Mouse (Mus musculus) kidney, adult 11 months (tissue): ENCODE data around the gene Cx3cr1.
A peak's percentile ranks its signal among the peaks of the same experiment; 100 is the strongest.

Experiments used
- DNase-seq: peaks from one replicate; pipeline ENCODE4 v3.0.0; 2022

Gene Cx3cr1

DNA sequence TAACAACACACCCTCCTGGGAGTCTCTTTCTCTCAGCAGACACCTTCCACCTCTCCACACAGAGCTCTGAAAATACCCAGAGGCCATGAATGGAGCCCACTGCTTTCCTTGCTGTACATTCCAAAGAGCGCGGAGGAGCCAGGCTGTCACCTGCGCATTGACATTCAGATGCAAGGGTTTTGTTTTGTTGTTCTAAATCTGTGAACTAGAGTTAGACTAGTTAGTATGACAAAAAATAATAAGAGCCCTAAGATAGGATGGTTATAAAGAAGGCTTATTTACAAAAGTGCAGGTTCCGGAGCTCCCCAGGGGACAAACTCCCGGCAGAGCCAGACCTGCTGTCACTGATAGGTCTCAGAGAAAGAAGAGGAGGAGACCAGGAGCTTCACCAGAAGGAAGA is 78.4 kb downstream of the Cx3cr1 start:
- no peak for DNase-seq

DNA sequence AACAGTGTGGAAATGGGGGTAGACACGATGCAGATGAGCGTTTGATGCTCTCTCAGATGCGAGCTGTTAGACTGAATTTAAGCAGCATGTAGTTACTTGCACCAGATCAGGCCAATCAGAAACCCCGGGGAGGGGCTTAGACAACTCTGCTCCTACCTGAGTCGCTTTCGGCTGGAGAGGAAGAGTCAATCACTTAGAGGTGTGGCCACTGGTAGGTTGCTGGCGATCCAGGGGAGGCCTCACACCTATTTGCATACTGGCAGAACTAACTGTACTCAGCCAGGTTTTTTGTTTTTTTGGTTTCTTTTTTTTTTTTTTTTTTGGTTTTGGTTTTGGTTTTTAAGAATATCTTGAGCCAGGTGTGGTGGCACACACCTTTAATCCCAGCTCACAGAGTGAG is 81.4 kb downstream of the Cx3cr1 start:
- DNase-seq = no peak

DNA sequence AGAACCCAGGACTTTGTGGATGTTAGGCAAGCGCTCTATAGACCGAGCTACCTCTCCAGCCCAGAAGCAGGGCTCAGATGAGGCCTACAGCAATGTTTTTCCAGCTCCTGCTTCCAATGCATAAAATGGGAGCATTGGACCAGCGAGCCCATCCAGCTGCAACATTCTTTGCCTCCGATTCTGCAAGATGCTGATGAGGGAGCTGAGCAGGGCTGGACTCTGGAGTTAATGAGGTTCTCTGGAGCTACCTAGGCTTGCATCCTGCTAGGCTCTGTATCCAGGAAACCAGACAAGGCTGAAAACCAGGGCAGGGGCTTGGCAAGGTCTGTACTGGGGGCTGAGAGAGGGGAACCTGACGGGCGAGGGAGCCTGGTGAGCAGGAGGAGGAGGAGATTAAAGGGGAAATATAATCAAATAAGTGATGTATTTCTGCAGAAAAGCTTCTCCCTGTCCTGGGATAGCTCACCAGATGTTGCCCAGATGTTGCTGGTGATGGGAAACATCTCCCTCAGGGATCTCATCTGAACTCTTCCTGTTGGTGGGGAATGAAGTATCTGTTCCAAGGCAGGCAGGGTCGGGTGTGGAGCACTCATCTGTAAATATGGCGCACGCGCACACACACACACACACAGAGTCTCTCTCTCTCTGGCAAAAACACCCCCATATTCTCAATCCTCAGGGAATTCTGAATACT is 83.7 kb downstream of the Cx3cr1 start:
- no peak for DNase-seq

DNA sequence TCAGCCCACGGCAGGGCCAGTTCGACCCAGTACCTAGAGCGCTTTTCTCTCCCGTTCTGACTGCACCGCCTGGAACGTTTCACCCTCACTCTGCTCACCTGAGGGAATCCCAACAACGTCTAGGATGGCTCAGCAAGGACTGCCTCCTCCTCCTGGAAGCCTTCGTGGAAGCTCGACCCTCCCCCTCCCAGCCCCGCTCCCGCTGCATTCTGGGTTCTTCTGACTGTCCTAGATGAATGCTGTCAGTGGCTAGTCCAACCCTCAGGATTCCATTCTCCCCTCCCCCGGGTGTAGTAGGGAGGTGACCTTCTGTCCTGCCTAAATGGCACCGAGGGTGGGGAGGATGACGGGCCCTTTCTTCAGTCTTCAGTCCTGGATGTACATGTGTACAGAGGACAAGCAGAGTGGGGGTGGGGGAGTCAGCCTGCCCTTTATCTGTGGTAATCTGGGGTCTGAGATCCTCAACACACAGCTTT is 85.1 kb downstream of the Cx3cr1 start, which contains the start of gene Csrnp1:
Gene Csrnp1 (minus strand): TSS at position 123 of the 476 bp plus-strand sequence.
- peak; percentile 58 for DNase-seq

DNA sequence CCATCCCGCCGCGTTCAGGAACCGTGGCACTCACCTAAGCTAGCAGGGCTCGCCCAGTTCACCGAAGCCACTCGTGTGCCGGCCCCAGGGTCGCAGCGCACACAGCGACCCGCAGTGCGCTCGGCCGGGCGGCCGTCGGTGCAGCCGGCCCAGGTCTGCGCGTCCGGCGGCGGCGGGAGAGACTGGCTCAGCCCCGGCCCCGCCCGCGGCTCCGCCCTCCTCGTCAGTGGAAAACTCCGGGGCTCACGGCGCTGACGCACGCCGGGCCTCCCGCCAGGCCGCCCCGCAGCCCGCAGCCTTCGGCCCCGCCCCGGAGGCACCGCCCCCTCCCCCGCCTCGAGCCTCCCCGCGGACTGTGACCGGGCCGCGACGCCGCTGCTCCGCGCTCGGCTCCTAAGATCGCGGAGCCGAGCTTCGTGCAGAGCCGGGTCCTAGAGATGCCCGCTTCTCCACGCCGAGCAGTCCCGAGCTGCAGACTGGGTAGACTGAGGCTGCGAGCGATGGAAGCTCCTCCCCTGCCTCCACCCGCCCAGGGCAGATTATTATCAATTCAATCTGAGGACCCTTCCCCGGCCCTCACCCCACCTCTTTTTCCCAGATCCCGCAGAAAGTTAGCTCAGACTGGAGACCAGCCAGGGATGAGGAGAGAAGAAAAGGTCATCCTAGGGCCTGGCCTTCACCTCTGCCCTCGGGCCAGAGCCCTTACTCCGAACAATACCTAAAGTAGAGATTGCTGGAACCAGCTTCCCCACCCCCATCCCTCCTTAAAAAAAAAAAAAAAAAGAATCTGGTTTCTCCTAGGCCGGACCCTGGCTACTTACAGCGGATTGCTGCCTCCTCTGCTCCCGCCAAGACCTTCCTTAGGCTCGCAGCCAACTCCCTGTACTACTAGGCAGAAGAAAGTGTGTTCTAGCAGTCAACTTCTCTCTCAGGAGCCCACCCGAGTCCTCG is 85.8 kb downstream of the Cx3cr1 start:
- DNase-seq = peak; percentile 89

DNA sequence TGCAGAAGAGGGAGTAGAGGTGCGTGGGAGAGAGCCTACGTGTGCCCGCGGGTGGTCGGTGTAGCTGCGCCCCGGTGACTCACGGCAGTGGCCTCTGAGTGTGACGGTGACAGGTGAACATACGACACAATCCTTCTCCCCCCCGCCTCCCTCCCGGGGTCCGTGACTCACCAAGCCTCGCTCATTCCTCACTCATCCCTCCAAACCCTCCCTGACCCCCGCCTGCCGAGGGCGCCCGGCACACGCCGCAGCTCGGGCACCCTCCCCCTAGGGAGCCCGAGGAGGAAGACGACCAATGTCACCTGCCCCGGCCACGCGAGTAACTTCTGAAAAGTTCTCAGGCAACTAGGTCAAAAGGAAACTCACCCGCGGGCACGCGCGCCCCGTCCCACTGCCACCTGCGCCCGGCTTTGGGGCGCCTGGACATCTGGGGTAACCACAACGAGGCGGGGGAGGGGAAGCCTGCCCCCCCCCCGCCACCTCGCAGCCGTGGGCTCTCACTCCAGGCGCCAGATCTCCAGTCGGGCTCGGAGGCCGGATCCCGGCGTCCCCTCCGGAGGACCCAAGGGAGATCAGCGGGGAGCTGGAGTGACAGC is 86.6 kb downstream of the Cx3cr1 start:
- peak; percentile 71 for DNase-seq

DNA sequence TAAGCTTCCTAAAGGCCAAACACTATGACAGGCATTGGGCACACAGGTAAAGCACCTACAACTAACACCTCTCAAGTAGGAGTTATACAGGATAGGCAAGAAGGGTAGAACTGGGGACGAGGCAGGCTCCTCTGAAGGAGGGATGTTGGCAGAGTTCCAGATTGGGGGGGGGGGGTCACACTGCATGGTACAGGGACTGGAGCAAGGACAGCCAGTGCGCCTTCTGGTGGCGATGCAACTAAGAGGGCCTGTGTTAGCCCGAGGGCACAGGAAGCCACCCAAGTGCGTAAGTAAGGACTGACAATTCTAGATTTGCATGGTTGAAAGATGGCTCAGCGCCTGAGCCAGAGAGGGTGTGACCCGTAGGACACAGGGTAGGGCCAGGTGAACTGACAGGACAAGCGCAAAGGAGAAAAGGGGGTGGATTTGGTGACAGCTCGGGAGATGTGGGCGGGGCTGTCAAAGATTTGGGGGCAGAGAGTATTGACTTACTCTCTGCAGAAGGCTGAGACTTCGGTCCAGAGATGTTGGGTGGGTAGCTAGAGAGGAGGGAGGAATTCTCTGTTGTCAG is 87.4 kb downstream of the Cx3cr1 start:
- peak; percentile 82 for DNase-seq

DNA sequence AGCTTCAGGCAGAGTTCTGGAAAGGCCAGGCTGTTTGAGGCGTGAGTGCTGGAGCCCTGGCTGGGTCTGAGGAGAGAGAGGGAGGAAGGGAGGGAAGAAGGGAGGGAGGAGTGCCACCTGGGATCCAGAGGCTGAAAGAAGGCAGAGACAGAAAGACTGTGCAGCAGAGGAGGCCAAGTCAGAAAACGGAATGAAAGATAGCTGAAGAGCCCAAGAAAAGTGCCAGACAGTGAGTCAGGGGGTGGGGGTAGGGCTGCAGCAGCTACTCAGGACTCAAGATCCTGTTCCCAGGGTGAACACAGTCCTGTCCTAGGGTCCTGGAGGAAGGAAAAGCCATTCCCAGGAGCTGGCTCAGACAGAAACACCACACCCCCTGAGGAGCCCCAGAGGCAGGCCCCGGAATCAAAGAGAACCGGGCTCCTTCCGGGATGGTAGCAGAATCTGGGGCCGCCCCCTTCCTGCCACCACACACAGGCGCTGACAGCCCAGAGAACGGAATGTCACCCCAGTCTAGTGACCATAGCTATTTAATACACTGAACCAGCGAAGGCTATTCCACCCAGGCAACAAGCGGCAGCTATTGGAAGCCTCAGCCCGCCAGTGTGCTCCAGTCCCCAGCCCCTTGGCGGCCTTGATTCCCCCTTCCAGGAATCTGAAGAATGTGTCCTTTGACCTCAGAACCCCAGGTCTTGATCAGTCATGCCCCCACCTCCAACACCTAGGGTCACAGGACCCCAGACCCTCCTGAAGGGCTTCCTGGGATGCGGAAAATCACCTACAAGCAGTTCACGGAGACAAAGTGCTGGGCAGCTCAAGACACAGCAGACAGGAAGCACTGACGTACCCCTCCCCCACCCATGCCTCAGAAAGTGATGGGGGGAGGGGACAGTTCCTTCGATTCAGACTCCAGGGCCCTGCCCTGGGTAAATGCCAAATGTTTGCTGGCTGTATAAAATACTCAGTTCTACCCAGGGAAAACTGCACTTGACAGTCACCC is 88.2 kb downstream of the Cx3cr1 start:
- peak; percentile 85 for DNase-seq

DNA sequence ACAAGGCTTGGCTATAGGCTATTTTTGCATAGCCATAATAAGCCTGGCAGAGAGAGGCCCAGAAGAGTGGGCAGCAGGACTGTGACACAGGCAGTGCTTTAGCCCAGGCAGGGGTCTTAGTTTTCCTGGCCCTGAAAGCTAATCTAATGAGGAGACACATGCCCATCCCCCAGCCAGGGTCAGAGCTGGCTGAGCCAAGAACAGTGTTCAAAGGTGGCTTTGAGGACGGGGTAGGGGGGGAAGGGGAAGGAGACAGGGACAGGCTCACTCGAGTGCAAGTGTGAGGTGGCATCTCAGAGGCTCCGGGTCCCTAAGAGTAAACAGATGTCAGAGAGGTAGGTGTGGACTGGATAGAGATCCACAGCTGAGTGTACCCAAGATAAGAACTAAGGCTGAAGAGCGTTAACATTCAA is 88.9 kb downstream of the Cx3cr1 start:
- DNase-seq = peak; percentile 51

DNA sequence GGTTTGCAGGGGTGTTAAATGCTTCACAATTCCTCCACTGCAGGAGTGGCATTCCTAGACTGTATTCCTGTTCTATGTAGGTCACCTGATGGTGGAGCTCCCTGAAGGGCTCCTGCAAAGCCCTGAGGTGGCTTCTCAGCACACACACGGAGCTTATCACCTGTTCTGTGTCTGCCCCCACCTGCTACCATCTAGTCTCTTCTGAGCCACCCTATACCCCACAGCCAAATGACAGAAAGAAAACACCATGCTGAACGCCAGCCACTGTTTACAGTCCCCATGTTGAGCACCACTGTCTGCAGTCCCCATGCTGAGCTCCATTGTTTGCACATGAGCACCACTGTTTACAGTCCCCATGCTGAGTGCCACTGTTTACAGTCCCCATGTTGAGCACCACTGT is 89.9 kb downstream of the Cx3cr1 start:
- DNase-seq = no peak

DNA sequence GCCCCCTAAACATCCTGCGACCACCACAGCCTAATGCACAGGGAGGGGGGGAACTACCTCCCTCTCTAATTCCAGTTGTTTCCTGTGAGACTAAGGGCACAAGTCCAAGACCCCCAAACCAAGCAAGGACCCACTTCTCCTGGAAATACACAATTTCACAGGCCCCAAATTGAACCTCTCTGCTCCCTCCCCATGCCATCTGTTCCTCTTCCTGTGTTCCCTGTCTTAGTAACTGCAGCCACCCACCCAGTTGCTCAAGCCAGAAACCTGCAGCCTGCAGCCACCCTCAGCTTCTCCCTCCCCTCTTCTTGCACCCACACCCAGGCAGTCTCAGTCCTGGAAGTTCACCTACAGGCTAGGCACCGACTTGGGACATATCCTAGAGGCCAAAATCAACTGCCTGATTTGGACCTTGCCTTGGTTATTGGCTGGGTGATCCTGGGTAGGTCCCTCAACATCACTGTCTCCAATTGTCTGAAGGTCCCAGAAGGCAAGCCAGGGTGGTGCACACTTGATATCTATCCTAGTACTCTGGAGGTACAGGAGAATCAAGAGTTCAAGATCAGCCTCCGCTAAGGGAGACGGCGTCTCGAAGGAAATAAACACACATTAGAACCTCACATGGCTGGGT is 90.8 kb downstream of the Cx3cr1 start:
- no peak for DNase-seq

DNA sequence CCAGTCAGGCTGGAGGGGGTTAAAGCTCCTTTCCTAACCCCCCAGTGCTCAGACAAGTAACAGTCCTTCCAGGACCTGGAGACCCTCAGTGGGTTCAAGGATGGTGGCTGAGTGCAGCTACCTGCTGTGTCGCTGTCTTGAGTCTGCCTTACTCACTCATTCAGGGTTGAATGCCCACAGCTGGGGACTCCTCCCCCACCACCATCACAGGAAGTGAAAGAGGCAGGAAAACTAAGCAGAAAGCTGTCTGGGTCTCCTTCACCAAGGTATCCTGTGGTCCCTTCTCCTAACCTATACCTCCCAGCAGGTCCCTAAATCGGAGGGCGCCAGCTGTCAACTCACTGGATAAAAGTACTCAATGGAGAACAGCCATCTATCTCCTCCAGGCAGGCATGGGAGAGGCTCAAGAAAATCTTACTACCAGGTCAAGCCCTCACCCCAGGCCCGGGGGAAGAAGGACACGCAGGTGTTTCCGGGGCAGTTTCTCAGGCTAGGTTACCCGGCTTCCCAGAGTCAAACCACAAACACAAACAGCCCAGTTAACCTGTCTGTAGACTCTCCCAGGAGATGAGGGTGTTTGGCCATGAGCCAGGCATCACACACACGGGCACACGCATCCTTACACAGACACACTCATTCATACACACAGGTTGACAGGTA is 91.4 kb downstream of the Cx3cr1 start:
- no peak for DNase-seq

DNA sequence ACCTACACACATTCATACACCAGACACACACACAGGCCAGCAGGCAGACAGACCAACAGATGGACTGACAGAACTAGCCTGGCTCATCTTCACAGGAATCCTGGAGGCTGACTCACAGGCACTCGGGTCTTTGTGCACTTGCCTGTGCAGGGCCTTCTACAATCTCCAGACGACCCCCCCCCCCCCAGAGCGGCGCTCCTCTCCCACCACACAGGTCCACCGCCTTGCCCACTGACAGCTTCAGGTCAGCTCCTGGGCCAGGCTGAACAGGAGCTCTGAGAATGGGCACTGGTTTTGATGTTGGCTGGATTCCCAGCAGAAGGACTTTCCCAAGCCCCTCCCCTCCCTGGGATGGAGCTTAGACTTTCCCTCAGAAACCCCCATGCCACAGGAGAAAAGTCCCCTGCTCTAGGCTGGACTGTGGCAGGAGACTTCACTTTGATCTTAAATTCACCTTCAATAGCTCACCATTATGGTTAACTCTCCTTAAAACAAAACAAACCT is 92.1 kb downstream of the Cx3cr1 start:
- DNase-seq = no peak

DNA sequence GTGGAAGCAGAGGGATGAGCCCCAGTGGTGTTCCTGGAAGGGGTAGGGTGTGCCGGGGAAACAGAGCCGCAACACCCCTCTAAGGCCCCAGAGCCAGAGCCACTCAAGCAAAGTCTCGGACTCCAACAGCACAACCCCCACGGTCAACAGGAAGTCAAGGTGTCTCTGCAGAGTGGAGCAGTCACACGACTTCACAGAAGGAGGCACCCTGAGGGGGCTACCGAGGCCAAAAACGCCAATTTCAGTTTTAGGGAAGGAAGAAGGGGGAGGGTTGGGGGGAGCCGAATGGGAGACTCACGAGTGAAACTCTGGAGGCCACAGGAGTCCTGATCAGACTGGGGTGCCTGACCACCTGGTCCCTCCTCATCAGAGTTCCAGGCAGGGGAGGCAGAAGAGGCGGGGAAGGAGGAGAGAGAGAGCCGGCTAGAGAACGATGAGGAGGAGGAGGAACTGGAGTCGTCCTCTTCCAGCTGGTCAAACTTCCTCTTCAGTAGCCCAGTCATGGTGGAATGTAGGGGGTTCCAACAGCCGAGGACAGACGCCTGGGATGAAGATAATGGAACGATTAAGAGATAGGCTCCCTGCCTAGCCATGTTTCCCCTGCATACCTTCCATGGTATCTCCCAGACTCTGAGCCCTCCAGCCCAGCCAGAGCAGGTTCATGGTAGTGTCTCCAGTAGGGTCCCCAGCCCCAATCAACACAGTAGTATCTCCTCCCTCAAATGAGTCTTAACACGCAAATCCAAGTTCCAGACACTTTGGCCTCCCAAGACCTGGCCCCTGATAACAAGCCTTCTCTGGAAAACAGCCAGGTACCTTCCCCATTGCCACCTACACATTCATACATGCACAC is 92.7 kb downstream of the Cx3cr1 start:
- DNase-seq = no peak

DNA sequence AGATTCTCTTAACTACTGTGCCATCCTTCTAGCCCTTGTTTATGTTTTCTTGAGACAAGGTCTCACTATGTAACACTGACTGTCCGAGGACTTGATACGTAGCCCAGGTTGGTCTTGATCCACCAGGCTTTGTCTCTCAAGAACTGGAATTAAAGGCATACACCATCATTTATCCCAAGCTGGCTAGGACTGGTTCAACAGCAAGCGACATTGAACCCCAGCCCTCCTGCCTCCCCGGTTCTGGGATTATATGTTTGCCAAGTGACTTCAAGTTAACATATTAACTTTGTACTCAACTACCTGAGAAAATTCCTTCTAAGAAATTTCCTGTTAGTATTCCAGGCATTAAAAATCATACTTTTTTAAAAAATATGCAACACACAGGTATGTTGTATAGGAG is 94.4 kb downstream of the Cx3cr1 start:
- no peak for DNase-seq

DNA sequence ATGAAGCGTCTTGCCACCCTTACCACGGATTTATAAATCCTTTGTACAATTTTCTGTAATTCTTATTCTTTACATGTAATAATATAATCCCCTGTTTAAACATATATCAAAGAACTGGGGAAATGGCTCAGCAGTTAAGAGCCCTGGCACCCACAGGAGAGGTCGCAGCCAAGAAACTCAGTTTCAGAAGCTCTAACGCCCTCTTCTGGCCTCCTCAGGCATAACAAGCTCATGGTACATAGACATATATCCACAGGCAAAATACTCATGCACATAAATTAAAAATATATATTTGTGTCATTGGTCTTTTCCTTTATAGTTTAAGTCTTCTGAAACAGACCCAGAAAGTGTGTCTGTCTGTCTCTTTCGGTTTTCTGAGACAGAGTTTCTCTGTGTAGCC is 95.1 kb downstream of the Cx3cr1 start:
- DNase-seq = no peak

DNA sequence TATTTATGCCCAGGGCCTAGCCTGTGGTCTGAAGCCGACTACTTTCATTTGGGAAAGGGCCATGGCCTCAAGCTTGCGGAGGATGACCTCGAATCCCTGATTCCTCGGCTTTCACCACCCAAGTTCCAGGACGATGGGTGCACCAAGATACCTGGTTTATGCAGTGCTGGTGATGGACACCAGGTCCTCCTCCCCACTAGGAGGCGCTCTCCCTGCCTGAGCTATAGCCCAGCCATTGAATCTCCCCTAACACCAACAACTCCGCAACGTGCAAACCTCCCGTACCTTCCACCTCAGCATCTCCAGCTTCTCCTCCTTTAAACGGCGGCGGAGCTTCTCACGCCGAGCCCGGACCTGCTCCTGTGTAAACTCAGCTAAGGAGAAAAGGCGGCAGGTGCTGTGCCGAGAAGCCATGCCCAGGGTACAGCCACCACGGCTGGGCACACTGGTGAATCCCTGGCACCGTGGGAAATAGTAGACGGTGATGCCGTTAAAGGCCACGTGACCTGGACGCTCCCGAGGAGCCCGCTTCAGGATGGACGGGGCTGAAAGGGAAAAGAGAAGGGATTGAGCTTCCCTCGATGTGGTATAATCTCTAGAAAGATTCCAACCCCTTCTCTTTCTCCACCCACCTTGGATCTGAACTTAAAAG is 95.7 kb downstream of the Cx3cr1 start:
- DNase-seq = no peak

DNA sequence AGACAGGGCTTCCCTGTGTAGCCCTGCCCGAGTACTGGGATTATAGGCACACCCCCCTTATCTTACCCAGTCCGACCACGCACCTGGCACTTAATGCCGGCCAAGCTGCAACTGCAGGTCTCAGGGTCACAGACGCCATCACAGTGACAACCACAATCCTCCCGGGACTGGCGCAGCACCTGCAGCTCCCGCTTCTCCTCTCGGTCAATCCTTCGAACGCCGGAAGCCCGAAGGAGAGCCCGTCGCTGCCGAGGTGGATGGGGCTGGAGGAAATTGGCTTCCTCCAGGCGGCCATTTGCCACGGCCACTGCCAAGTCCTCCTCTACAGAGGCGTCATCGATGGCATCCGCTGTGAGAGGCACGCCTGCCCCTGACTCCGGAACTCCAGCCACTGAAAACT is 96.4 kb downstream of the Cx3cr1 start:
- no peak for DNase-seq

DNA sequence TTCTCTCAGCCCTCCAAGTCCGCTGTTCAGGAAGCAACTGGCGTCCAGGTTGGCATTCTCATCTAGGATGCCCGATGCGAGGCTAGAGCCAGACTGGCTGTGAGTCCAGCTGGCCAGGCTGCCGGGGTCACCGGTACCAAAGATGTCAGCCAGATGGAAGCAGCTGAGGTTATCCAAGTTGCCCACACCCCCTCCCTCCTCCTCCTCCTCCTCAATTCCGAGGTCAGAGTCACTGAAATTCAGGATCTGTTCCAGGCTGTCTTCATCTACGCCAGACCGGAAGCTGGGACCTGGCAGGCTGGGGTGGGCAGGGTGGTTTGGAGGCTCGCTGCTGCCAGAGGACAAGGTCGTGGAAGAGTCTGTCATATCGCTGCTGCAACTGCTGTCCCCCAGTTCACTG is 97.1 kb downstream of the Cx3cr1 start:
- DNase-seq = no peak
